Mouse (Mus musculus): ENCODE results near the gene Rnase12. TPM values are rescaled to one million over a fixed set of nuclear protein-coding genes. Genes with fewer than 3 reads are reported as not detected.
A peak's percentile ranks its signal among the peaks of the same experiment; 100 is the strongest.

The Rnase12 gene
- polyA plus RNA-seq, 1 experiment from 2014 or later: not detected

- H3K36me3 ChIP-seq (ENCODE audit: inconsistent target): no peaks in the 10 kb centered on the region
- under 1% methylated on average over 27 of the region's 27 CpGs for WGBS (ENCODE audit: missing documents)
- peak overlapping the region; percentile 98 for H3K27ac ChIP-seq
- H3K4me3 ChIP-seq (ENCODE audit: inconsistent target): peak overlapping the region; percentile 72
- H3K79me2 ChIP-seq (ENCODE audit: inconsistent target): peaks cover 23% of the 10 kb centered on the region
Measured at GRCm38 (mm10) chr14:51090077-51090781, 32.8 kb upstream of the Rnase12 start.

DNA sequence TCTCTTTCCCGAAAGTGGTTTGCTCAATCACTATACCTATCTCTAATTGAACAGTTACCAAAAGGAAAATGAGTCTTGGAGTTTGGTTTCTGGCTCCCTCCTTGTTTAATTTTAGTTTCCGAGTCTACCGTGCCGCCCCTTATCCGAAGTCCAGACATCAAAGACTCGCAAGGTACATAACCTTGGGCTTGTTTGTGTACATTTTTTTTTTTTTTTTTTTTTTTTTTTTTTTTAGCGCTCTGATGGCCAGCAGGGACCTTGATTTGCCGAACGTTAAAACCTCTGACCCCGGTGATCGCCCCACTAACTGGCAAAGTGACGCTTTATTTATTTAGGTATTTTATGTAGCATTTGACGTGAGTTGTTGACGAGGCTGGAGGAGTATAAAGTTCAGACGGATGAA lies 32.2 kb upstream of the Rnase12 start:
- H3K27ac ChIP-seq: peak overlapping the region; percentile 98
- H3K4me3 ChIP-seq (ENCODE audit: inconsistent target): peak overlapping the region; percentile 72
- H3K36me3 ChIP-seq (ENCODE audit: inconsistent target): no peaks in the 10 kb centered on the region
- peaks cover 23% of the 10 kb centered on the region for H3K79me2 ChIP-seq (ENCODE audit: inconsistent target)
- WGBS (ENCODE audit: missing documents): 1% methylated on average over 10 of the region's 15 CpGs

- under 1% methylated on average over 33 of the region's 34 CpGs for WGBS (ENCODE audit: missing documents)
- Histone ChIP-seq H3K4me3 (ENCODE audit: inconsistent target) (peak overlapping the region; percentile 72), H3K79me2 (ENCODE audit: inconsistent target) (peaks cover 23% of the 10 kb centered on the region), H3K36me3 (ENCODE audit: inconsistent target) (no peaks in the 10 kb centered on the region), H3K27ac (peak overlapping the region; percentile 98)
Measured at GRCm38 (mm10) chr14:51088970-51089673, 31.7 kb upstream of the Rnase12 start.

DNA sequence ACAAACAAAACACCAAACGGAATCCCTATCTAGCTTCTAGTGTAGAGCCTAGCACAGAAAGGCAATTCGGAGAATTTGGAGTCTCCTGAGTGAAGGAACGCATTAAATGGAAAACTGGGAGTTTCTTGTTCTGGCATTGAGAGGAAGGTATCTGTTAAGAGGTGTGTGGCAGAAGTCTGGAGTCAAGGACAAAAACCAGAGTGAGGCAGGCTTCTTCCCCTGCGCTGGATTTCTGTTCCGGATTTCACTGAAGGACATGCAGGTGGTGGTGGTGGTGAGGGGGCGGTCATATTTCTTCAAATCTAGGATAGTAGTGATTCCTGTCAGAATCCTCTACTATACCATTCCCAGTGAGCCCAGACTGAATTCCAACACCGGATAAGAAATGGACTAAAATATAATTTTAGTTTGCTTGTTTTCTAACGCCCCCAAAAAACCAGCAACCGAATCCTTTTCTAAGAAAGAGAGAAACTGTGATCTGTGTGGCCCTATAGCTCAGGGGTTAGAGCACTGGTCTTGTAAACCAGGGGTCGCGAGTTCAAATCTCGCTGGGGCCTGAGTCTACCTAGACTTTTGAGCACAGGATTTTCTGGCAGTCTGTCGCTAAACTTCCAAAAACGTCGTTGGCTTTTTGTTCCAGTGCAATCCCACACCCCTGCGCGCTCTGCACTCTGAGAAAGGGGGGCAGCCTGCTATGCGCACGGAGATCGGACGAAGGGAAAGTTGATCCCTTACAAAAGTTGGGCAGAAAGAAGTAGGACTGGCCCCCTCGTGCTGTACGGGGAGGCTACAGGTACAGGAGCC lies 30.9 kb upstream of the Rnase12 start:
- Histone ChIP-seq H3K36me3 (ENCODE audit: inconsistent target) (no peaks in the 10 kb centered on the region), H3K79me2 (ENCODE audit: inconsistent target) (peaks cover 23% of the 10 kb centered on the region), H3K4me3 (ENCODE audit: inconsistent target) (peak overlapping the region; percentile 72), H3K27ac (peak overlapping the region; percentile 98)
- 7% methylated on average over 22 of the region's 23 CpGs for WGBS (ENCODE audit: missing documents)

GRCm38 (mm10) chr14:51087762-51088161 lies 30.3 kb upstream of the Rnase12 start:
- Histone ChIP-seq H3K27ac (no peak overlapping the region), H3K79me2 (ENCODE audit: inconsistent target) (peaks cover 22% of the 10 kb centered on the region), H3K4me3 (ENCODE audit: inconsistent target) (peak overlapping the region; percentile 72), H3K36me3 (ENCODE audit: inconsistent target) (no peaks in the 10 kb centered on the region)
- 48% methylated on average over 5 of the region's 9 CpGs for WGBS (ENCODE audit: missing documents)

- Histone ChIP-seq H3K79me2 (ENCODE audit: inconsistent target) (peaks cover 3% of the 10 kb centered on the region), H3K36me3 (ENCODE audit: inconsistent target) (no peaks in the 10 kb centered on the region), H3K27ac (no peak overlapping the region), H3K4me3 (ENCODE audit: inconsistent target) (no peak overlapping the region)
- WGBS (ENCODE audit: missing documents): 97% methylated on average over 4 of the region's 4 CpGs
Measured at GRCm38 (mm10) chr14:51085911-51086310, 28.4 kb upstream of the Rnase12 start.

- H3K27ac ChIP-seq: no peak overlapping the region
- 88% methylated on average over 2 of the region's 2 CpGs for WGBS (ENCODE audit: missing documents)
- H3K36me3 ChIP-seq (ENCODE audit: inconsistent target): no peaks in the 10 kb centered on the region
- no peak overlapping the region for H3K4me3 ChIP-seq (ENCODE audit: inconsistent target)
- no peaks in the 10 kb centered on the region for H3K79me2 ChIP-seq (ENCODE audit: inconsistent target)
Measured at GRCm38 (mm10) chr14:51085086-51085485, 27.6 kb upstream of the Rnase12 start.

GRCm38 (mm10) chr14:51083805-51084204 lies 26.3 kb upstream of the Rnase12 start:
- 2% methylated on average over 7 of the region's 7 CpGs for WGBS (ENCODE audit: missing documents)
- Histone ChIP-seq H3K36me3 (ENCODE audit: inconsistent target) (no peaks in the 10 kb centered on the region), H3K27ac (0 out of 2 replicates have a peak overlapping the region, but pooled peaks have one; percentile 10), H3K4me3 (ENCODE audit: inconsistent target) (peak overlapping the region; percentile 67), H3K79me2 (ENCODE audit: inconsistent target) (no peaks in the 10 kb centered on the region)

DNA sequence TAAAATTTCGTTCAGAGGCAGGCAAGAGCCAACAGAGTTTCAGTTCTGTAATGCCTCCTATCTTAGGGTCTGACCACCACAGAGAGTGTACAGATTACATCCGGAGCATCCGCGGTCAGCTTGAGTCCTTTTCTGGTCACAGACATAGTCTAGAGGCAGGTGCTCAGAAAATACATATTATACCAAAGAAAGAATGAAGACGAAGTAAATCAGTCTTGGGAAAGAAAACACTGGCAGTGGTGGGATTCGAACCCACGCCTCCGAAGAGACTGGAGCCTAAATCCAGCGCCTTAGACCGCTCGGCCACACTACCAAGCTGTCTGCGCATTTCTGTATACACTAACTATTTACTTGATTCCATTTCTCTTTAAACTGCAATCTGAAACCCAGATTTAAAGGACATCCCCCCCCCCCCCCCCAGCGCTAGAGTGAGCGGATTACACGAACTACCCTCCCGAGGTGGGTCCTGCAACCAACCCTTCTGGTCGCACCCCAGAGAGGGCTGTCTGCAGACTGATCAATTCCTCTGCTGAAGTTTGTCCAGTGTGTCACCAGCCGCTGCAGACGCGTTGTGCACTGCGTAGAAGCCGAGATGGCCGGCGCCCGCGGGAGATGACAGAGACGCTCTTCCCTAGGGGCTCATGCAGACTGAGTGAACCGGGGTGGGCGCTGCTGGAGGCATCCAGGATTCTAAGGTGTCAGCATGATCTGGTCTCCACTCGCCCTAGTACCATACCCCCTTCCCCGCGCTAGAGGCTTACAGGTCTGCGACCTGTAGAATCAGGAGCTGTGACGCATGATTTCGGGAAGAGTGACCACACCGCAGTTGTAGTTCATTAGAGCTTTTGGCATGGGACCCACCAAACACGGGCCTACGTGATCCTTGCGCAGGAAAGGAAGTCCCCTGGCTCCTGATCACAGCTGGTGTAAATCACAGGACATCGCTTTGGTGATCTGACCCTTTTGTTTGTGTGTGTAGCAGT lies 25.4 kb upstream of the Rnase12 start:
- Histone ChIP-seq H3K27ac (peak overlapping the region; percentile 10; the same call in 1 of the 2 replicates), H3K79me2 (ENCODE audit: inconsistent target) (no peaks in the 10 kb centered on the region), H3K36me3 (ENCODE audit: inconsistent target) (no peaks in the 10 kb centered on the region), H3K4me3 (ENCODE audit: inconsistent target) (peak overlapping the region; percentile 67)
- 2% methylated on average over 40 of the region's 40 CpGs for WGBS (ENCODE audit: missing documents)

- WGBS (ENCODE audit: missing documents): 87% methylated on average over 2 of the region's 2 CpGs
- no peak overlapping the region for H3K4me3 ChIP-seq (ENCODE audit: inconsistent target)
- H3K36me3 ChIP-seq (ENCODE audit: inconsistent target): no peaks in the 10 kb centered on the region
- H3K27ac ChIP-seq: no peak overlapping the region
- no peaks in the 10 kb centered on the region for H3K79me2 ChIP-seq (ENCODE audit: inconsistent target)
Measured at GRCm38 (mm10) chr14:51081035-51081434, 23.6 kb upstream of the Rnase12 start.

DNA sequence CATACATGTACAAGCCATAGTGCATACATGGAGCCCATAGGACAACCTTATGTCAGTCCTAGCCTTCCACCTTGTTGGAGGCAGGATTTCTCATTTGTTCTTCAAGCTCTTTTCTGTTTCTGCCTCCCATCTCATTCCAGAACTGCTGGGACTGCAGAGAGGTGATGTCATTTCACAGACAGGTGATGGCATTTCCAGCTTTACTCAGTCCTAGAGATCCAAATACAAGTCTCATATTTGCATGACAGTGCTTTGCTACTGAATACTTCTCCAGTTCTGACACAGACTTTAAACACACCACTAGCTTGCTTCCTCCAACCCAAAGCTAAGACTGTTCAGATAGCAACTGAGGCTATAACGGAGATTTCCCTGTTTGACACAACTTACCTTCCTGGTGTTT lies 21.7 kb upstream of the Rnase12 start:
- WGBS (ENCODE audit: missing documents): 92% methylated on average over 1 of the region's 1 CpGs
- H3K4me3 ChIP-seq (ENCODE audit: inconsistent target): no peak overlapping the region
- H3K36me3 ChIP-seq (ENCODE audit: inconsistent target): no peaks in the 10 kb centered on the region
- H3K79me2 ChIP-seq (ENCODE audit: inconsistent target): no peaks in the 10 kb centered on the region
- no peak overlapping the region for H3K27ac ChIP-seq

DNA sequence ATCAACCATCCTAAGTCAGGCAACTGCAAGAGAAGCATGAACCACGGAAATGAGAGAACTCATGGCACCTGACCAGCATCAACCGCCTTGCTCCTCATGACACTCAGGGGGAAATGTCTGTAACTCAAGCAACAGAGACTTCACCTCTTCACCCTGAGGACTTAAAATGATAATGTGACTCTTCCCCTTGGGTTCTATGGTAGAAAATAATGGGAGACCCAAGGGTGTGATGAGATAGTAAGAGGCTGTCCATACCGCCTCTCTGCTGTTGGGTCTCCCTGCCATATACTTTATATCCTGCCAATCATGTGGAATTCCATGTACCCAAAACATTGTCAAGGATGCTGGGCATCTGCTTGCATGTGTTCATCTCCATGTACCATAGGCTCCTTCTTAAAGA lies 16.9 kb upstream of the Rnase12 start, which contains the start of gene Olfr750:
Gene Olfr750 (minus strand): TSS at position 101 of the 400 bp plus-strand sequence.
- Histone ChIP-seq H3K36me3 (ENCODE audit: inconsistent target) (no peaks in the 10 kb centered on the region), H3K4me3 (ENCODE audit: inconsistent target) (no peak within 1 kb of the TSS), H3K79me2 (ENCODE audit: inconsistent target) (no peaks in the 10 kb centered on the region), H3K27ac (no peak within 1 kb of the TSS)
- WGBS (ENCODE audit: missing documents): 96% methylated on average over 3 of the region's 3 CpGs

DNA sequence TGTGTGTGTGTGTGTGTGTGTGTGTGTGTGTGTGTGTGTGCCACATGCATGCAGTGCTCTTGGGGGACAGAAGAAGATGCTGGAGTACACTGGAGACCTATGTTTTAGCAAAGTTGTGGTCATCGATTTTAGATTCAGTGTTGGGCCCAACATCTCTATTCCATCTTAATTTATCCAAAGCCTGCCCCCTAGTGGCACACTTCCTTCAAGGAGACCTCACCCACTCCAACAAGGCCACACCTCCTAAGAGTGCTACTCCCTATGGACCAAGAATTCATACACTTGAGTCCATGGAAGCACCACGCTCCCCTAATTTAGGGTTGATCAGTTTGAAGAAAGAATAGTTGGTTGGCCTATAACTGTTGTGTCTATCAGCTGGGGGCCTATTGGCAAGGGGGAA lies 12.2 kb upstream of the Rnase12 start:
- H3K79me2 ChIP-seq (ENCODE audit: inconsistent target): no peaks in the 10 kb centered on the region
- H3K27ac ChIP-seq: no peak overlapping the region
- H3K36me3 ChIP-seq (ENCODE audit: inconsistent target): no peaks in the 10 kb centered on the region
- H3K4me3 ChIP-seq (ENCODE audit: inconsistent target): no peak overlapping the region
- WGBS (ENCODE audit: missing documents): 92% methylated on average over 2 of the region's 2 CpGs

GRCm38 (mm10) chr14:51068956-51069355 lies 11.5 kb upstream of the Rnase12 start:
- Histone ChIP-seq H3K4me3 (ENCODE audit: inconsistent target) (no peak overlapping the region), H3K27ac (no peak overlapping the region), H3K36me3 (ENCODE audit: inconsistent target) (no peaks in the 10 kb centered on the region), H3K79me2 (ENCODE audit: inconsistent target) (no peaks in the 10 kb centered on the region)
- 96% methylated on average over 5 of the region's 5 CpGs for WGBS (ENCODE audit: missing documents)

Data from macrophage (primary cell).